Mouse (Mus musculus) T-helper 1 cell (primary cell): ENCODE measurements around the gene Il25.

Source experiments
- in situ Hi-C: fragments of 300-600 bp; cut with MboI, MseI; formaldehyde crosslinking; loops from one replicate; pipeline ENCODE4 v1.15.1; 2025; ENCODE audit warnings: high pct_unique_total_duplicates

Il25 gene

DNA sequence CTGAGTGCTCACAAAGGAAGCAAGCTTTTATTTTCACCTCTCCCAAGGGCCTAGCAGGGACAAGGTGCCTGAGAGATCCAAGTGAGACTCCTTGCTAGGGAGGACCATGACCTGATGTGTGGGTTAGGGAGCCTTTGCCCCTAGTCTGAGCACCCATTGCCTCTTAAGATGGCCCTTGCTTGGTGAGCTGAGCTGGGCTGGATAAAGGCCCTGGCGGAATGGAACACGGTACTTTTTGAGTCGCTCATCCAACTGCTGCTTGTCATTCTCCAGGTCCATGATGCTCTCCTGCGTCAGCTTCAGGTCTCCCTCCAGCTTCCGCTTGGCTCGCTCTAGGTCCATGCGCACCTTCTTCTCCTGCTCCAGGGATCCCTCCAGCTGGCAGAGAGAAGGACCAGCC is 49.4 kb downstream of the Il25 start:
- in situ Hi-C loops, result no loop called here
